Mouse (Mus musculus) heart, postnatal 0 days (tissue): ENCODE measurements around the gene Cdkn3.

Experiments used
- CTCF ChIP-seq: IDR thresholded peaks from 2 replicates; pipeline ENCODE4 v1.5.1; 2016; ENCODE audit warnings: antibody characterized with exemption, control low read depth, low read depth
- EP300 ChIP-seq: IDR thresholded peaks from 2 replicates; pipeline ENCODE4 v1.6.1; 2016; ENCODE audit warnings: antibody characterized with exemption, low read depth

DNA sequence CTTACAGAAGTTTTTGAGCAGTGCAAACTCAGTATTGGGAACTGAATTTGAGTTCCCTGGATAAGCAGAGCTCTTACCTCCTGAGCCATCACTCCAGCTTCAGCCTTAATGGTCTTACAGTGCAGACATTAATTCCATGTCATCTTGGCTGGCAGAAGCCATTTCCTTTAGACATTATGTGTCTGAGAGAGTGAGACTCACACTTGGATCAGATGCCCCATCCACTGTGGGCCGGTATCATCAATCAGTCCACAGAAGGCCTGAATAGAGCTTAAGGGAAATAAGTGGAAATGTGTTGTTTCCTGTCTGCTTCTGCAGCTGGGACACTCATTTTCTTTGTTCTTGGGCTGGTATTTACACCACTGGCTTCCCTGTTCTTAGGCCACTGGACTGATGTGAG, 43.5 kb downstream of the Cdkn3 start:
- no peak for TF ChIP-seq CTCF
- TF ChIP-seq EP300, result no peak
